Mouse (Mus musculus) neural tube, embryonic 12.5 days (tissue): ENCODE results near the gene Olfr1173. TPM values are rescaled to one million over a fixed set of nuclear protein-coding genes. Genes with fewer than 3 reads are reported as not detected.

Experiments used
- ATAC-seq: fragments of 200-750 bp; cut with Nextera tagmentation; 2 replicates; pipeline ENCODE4 v1.8.0; 2017; ENCODE audit warnings: low read depth, mild to moderate bottlenecking, moderate TSS enrichment, moderate library complexity; ENCODE audit not compliant: low FRiP score
- H3K27ac ChIP-seq: fragments of 300-500 bp; sonication (generic); 2 replicates; pipeline ENCODE4 v1.5.1; 2016
- H3K27me3 ChIP-seq: fragments of 300-500 bp; sonication (generic); replicated peaks from 2 replicates; pipeline ENCODE4 v1.6.1; 2016; ENCODE audit warnings: mild to moderate bottlenecking
- H3K36me3 ChIP-seq: fragments of 300-500 bp; sonication (generic); 2 replicates; pipeline ENCODE4 v1.6.1; 2016; ENCODE audit warnings: mild to moderate bottlenecking
- H3K4me1 ChIP-seq: fragments of 300-500 bp; sonication (generic); 2 replicates; pipeline ENCODE4 v1.6.1; 2016
- H3K4me2 ChIP-seq: fragments of 300-500 bp; sonication (generic); replicated peaks from 2 replicates; pipeline ENCODE4 v1.6.1; 2016; ENCODE audit warnings: mild to moderate bottlenecking
- H3K4me3 ChIP-seq: fragments of 300-500 bp; sonication (generic); 2 replicates; pipeline ENCODE4 v1.5.1; 2016
- H3K9ac ChIP-seq: fragments of 300-500 bp; sonication (generic); 2 replicates; pipeline ENCODE4 v1.6.1; 2016; ENCODE audit warnings: mild to moderate bottlenecking
- H3K9me3 ChIP-seq: fragments of 300-500 bp; sonication (generic); 2 replicates; pipeline ENCODE4 v1.6.1; 2016; ENCODE audit warnings: mild to moderate bottlenecking
- WGBS: fragments of 180-500 bp; shearing (Covaris S2); methylation state at CpG from one replicate; pipeline ENCODE4 v1.1.7; 2016; 5-methylcytosine and 5-hydroxymethylcytosine counted together
- polyA plus RNA-seq: library from polyadenylated mRNA; unstranded; fragments of >200 nt; fragmentation: Nextera tagmentation; extraction: Ambion mirVana; gene quantifications from 2 replicates; pipeline ENCODE4 v1.2.1, GENCODE M21; 2016

Olfr1173 gene
- polyA plus RNA-seq: not detected in 2 replicates

- H3K9ac ChIP-seq: no peak within 1 kb of the TSS
- H3K4me3 ChIP-seq: no peak within 1 kb of the TSS
- H3K4me2 ChIP-seq: no peak within 1 kb of the TSS
- H3K27ac ChIP-seq: no peak within 1 kb of the TSS
- H3K27me3 ChIP-seq: no peaks in the 10 kb centered on the region
- no peaks in the 10 kb centered on the region for H3K4me1 ChIP-seq
- H3K36me3 ChIP-seq: no peaks in the 10 kb centered on the region
- H3K9me3 ChIP-seq: no peaks in the 10 kb centered on the region
- no peak for ATAC-seq
Measured at GRCm38 (mm10) chr2:88279775-88280174, at the start of gene Olfr1173. Gene Olfr1173 (minus strand): TSS chr2:88279875.

- Histone ChIP-seq H3K36me3 (no peaks in the 10 kb centered on the region), H3K9me3 (no peaks in the 10 kb centered on the region), H3K4me1 (no peaks in the 10 kb centered on the region), H3K27ac (no peak within 1 kb of the TSS), H3K4me3 (no peak within 1 kb of the TSS), H3K27me3 (no peaks in the 10 kb centered on the region), H3K4me2 (no peak within 1 kb of the TSS), H3K9ac (no peak within 1 kb of the TSS)
- 84% methylated on average over 2 of the region's 2 CpGs for WGBS
- no peak for ATAC-seq
Measured at GRCm38 (mm10) chr2:88327115-88327514, 47.4 kb upstream of the Olfr1173 start, which contains the start of gene Olfr1175-ps. Gene Olfr1175-ps (minus strand): TSS chr2:88327215.

DNA sequence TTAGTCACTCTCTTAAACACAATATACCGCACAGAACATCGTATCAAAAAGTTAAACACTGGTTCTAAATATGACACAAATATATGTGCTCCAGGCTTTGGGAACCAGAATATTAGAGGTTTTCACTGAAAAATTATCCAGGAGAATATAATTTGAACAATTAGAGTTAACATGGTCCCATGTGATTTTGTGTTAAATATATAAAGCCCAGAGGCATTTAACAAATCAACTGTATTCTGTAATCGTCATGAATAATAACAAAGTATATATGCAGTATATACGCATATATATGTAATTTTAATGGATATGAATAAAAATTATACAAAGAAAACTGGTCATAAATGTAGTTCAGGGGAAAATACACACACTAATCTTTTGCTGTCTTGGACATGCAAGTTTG is 35.4 kb upstream of the Olfr1173 start, which contains the start of gene Olfr1174-ps:
Olfr1174-ps (minus strand) TSS at position 101 of the 400 bp plus-strand sequence.
- H3K4me3 ChIP-seq: no peak within 1 kb of the TSS
- no peak within 1 kb of the TSS for H3K9ac ChIP-seq
- no peaks in the 10 kb centered on the region for H3K27me3 ChIP-seq
- H3K4me2 ChIP-seq: no peak within 1 kb of the TSS
- 94% methylated on average over 4 of the region's 4 CpGs for WGBS
- no peak within 1 kb of the TSS for H3K27ac ChIP-seq
- H3K36me3 ChIP-seq: no peaks in the 10 kb centered on the region
- no peak for ATAC-seq
- no peaks in the 10 kb centered on the region for H3K4me1 ChIP-seq
- no peaks in the 10 kb centered on the region for H3K9me3 ChIP-seq

GRCm38 (mm10) chr2:88228234-88228633 is 51.4 kb downstream of the Olfr1173 start, which contains the start of gene Olfr1170:
Gene Olfr1170 (minus strand): TSS chr2:88228334.
- Histone ChIP-seq H3K4me2 (no peak within 1 kb of the TSS), H3K9ac (no peak within 1 kb of the TSS), H3K36me3 (no peaks in the 10 kb centered on the region), H3K4me3 (no peak within 1 kb of the TSS), H3K27me3 (no peaks in the 10 kb centered on the region), H3K9me3 (no peaks in the 10 kb centered on the region), H3K4me1 (no peaks in the 10 kb centered on the region), H3K27ac (no peak within 1 kb of the TSS)
- no peak for ATAC-seq
- WGBS: 91% methylated on average over 1 of the region's 1 CpGs

Other genes starting within 250 kb of the Olfr1173 start
- not detected in 2 replicates for gene Olfr73, start 242.2 kb downstream of the Olfr1173 start, polyA plus RNA-seq
- gene Olfr1162, start 228.7 kb downstream of the Olfr1173 start, polyA plus RNA-seq: not detected in 2 replicates
- not detected in 2 replicates for gene Olfr1163, start 208.0 kb downstream of the Olfr1173 start, polyA plus RNA-seq
- not detected in 2 replicates for gene Olfr1164, start 185.9 kb downstream of the Olfr1173 start, polyA plus RNA-seq
- gene Olfr1166, start 151.6 kb downstream of the Olfr1173 start, polyA plus RNA-seq: not detected in 2 replicates
- gene Olfr1167, start 124.7 kb downstream of the Olfr1173 start, polyA plus RNA-seq: not detected in 2 replicates
- gene Olfr1168, start 98.0 kb downstream of the Olfr1173 start, polyA plus RNA-seq: not detected in 2 replicates
- gene Olfr1170, start 51.5 kb downstream of the Olfr1173 start, polyA plus RNA-seq: not detected in 2 replicates
- not detected in 2 replicates for gene Olfr1174-ps, start 35.3 kb upstream of the Olfr1173 start, polyA plus RNA-seq
- gene Olfr1175-ps, start 47.3 kb upstream of the Olfr1173 start, polyA plus RNA-seq: not detected in 2 replicates
- gene Olfr1176, start 56.8 kb upstream of the Olfr1173 start, polyA plus RNA-seq: not detected in 2 replicates
- gene Olfr1177-ps, start 66.6 kb upstream of the Olfr1173 start, polyA plus RNA-seq: not detected in 2 replicates
- gene Olfr1178, start 107.2 kb upstream of the Olfr1173 start, polyA plus RNA-seq: not detected in 2 replicates
- gene Olfr1179, start 126.6 kb upstream of the Olfr1173 start, polyA plus RNA-seq: not detected in 2 replicates
- gene Olfr1180, start 139.3 kb upstream of the Olfr1173 start, polyA plus RNA-seq: not detected in 2 replicates
- gene Olfr1181, start 146.3 kb upstream of the Olfr1173 start, polyA plus RNA-seq: not detected in 2 replicates
- gene Gm13757, start 169.3 kb upstream of the Olfr1173 start, polyA plus RNA-seq: not detected in 2 replicates
- gene Olfr1183, start 175.0 kb upstream of the Olfr1173 start, polyA plus RNA-seq: not detected in 2 replicates
- gene Olfr1184, start 203.7 kb upstream of the Olfr1173 start, polyA plus RNA-seq: not detected in 2 replicates
- gene Olfr1185-ps1, start 213.4 kb upstream of the Olfr1173 start, polyA plus RNA-seq: not detected in 2 replicates
- not detected in 2 replicates for gene Olfr1186, start 238.7 kb upstream of the Olfr1173 start, polyA plus RNA-seq